Mouse (Mus musculus): Measurements from ENCODE around the gene Timd2.
"Not testable (repeated sequence)": the region's sequence is repeated elsewhere in the genome, so short reads cannot be mapped to it uniquely, and the experiment has no call there.

Timd2 gene

DNA sequence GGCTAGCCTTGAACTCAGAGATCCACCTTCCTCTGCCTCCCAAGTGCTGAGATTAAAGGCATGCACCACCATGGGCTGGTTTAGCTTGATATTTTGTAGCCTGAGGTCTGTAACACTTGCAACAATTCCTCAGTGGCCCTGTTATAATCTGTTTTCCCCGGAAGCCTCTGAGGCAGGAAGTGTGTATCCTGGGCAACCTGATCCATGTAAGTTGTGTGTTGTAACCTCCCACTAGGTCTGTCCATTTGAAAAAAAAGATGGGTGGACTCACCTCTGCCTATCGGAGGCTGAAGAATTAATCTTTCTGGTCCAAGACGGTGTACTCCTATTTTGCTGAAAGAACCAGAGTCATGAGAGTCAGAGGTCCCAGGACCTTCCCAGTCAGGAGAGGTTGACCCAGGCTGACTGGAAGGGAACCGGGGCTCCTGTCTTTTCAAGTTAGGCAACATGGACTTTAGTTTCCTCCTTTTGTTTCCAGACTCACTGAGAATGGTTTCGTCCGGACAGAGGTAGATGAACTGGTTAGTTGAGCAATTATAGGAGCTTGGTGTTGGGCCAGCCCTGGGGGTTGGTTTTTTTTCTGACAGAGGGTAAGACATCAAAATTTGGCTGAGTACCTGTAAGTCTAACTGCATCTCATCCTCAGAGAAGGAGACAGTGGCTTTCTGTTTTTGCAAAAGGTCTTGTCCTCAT is at the start of gene Timd2:
Gene Timd2, minus strand, starts transcription at position 398 of the 693 bp plus-strand sequence.
- in situ Hi-C loops (cut with MseI, MboI), result no loop called here

DNA sequence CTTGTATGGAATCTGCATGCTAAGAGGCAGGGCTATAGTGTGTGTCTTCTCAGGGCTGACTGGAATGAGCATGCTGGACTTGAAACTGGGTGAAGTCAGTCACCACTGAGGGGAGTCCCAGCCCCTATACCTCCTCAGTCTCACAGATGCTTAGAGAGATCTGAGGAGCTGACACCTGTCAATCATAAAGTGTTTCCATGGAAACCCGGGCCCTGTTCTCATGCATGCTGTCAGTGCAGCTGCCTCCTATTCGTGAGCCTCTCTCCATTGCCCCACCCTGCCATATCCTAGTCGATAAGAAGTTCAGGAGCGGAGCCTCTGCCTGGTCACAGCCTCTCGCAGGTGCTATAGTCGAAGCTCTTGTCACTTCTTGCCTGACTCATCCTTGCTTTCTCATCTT is 48.9 kb upstream of the Timd2 start:
- in situ Hi-C loops (cut with MseI, MboI), result not testable (repeated sequence)

DNA sequence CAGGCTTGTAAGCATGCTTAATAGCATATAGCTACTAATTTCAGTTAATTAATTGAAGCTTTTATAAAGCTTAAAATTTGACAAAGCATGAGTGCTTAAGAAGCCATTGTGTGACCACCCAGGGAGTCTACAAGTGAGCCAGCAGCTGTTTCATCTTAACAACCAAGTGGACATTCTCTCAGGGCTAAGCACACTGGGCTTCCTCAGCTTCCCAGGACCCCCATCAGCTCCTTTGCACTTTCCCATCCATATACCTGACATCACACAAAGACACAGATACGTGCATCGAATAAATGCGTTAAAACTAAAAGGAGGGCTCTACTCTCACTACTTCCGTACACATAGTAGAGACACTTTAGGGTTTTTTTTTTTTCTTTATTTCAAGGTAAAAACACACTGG is 47.8 kb upstream of the Timd2 start:
- in situ Hi-C loops (cut with MseI, MboI), result no loop called here

DNA sequence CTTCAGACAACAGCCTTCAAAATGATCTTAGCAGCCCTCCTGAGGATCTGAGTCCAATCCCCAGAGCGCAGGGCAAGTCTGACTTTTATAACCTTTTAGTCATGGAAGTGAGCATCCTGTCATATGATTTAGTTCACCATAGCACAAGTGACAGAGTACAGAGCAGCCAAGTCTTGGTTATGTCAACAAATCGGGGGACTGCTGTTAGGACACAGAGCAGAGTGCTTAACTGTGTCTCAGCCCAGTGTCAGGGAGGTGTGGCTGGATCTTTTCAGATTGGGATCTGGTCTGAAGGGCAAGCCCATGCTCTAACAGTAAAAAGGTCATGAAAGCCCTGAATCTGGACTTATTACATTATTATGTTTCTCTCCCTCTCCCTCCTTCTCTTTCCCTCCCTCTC is 46.8 kb upstream of the Timd2 start:
- in situ Hi-C loops (cut with MseI, MboI), result no loop called here

DNA sequence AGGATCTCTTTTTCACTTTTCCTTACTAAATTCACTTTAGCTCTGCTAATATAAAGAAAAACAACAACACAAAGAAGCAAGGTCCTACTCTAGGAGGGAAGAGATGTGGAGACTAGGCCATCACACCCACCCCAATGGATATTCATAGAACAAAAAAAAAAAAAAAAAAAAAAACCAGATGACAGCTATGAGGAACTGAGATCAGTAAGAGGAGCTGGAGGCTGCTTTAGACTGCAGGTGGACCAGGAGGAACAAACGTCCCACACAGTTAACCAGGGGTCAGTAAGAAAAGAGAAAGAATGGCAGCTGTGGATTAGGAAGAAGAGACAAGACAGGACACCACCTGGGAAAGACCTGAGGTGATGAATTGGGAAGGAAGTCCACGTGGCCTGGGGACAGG is 41.1 kb upstream of the Timd2 start:
- in situ Hi-C loops (cut with MseI, MboI), result no loop called here

DNA sequence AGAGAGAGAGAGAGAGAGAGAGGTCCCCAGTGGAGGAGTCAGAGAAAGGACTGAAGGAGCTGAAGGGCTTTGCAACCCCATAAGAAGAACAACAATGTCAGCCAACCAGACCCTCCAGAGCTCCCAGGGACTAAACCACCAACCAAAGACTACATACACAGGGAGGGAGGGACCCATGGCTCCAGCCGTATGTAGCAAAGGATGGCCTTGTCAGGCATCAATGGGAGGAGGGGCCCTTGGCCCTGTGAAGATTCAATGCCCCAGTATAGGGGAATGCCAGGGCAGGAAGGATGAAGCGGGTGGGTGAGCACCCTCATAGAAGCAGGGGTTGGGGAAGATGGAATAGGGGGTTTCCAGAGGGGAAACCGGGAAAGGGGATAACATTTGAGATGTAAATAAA is 34.9 kb upstream of the Timd2 start:
- in situ Hi-C loops (cut with MseI, MboI), result no loop called here

DNA sequence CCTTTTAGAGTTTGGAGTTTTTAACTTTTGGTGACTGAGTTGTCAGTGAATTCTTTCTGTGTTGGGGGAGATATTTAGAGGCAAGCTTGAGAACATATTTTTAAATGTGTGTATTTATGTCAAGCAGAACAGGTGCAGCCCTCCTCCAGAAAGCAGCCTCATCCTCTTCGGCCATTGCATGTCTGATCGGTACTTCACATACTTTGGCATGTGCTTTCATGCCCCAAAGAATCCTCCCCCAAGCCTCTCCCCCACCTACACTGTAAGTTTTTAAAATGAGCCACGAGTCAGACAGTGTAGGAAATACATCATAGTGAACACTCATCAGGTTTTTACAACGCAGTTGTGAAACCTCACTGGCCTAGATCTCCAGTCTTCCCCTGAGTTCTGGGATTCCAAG is 34.0 kb upstream of the Timd2 start:
- in situ Hi-C loops (cut with MseI, MboI), result no loop called here

DNA sequence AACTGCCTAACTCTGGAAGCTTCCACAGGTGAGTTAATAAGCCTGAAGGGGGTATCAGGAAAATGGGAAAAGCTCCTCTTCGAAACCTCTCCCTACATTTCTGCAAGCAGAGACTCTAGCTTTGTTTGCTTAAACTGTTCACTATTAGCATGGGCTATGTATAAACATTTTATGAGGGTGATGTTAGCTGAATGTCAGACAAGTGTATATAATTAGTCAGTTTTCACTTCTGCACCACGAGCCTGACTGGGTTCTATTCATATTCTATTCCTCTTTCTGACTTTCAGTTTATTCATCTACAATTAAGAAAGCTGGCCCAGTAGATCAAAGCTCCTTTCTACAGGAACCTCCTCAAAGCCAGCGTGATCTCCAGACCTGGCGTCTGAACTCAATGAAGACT is 32.6 kb upstream of the Timd2 start:
- in situ Hi-C loops (cut with MseI, MboI), result no loop called here

DNA sequence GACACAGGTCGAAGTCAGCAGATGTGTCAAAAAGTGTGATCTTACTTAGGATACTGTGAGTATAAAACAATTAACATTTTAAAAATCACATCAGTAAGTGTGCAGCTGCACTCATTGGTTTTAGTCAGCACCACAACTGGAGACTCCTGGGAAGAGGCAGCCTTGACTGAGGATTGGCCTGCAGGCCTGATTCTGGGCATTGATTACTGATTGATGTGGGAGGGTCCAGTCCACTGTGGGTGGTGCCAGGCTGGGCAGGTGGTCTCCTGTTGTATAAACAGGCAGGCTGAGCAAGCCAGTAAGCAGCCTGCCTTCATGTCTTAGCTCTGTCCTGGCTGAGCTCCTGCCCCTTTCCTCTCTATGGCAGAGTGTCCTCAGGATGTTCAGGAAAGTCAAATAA is 28.2 kb upstream of the Timd2 start, which contains the start of gene Havcr1:
Gene Havcr1, plus strand, starts transcription at position 5 of the 400 bp plus-strand sequence.
- in situ Hi-C loops (cut with MseI, MboI), result not testable (repeated sequence)

DNA sequence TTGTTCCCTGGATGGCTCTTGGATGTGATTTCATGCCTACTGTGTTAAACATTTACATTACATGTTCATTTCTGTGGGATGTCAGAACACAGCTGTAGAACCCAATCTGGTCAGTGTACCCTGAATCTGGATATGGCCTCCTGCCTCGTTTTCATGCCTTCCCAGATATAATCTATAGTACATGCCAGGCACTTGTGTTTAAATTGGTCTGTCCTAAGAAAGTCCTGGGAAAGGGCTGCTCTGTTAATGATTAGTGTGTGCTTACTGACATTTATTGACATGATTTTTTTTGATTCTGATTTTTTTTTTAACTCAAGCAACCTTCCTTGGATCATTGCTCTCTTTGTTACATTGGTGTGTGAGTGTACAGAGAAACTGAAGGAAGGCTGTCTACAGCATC is 27.8 kb upstream of the Timd2 start:
- in situ Hi-C loops (cut with MseI, MboI), result no loop called here

DNA sequence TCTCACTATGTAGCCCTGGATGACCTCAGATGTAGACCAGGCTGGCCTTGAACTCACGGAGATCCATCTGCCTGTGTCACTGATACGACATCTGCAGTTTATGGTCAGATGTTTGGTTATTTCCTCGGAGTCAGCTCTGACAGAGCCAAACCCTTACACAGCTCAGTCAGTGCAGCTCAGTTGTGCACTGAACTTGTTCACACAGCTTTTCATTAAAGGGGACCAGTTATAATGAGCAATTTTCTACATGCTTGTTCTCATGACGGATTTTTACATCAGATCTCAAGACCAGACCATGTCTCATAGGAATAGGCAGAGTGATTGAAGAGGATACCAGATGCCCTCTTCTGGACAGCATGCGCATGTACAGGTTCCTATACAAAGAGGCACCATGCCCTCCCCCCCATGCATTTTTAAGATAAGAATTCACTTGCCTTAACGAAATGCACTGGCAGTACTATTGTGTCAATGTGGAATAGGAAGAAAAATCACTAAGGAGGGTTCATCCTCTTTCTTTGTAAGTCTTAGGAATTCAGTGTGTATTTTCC is 26.5 kb upstream of the Timd2 start:
- in situ Hi-C loops (cut with MseI, MboI), result no loop called here

DNA sequence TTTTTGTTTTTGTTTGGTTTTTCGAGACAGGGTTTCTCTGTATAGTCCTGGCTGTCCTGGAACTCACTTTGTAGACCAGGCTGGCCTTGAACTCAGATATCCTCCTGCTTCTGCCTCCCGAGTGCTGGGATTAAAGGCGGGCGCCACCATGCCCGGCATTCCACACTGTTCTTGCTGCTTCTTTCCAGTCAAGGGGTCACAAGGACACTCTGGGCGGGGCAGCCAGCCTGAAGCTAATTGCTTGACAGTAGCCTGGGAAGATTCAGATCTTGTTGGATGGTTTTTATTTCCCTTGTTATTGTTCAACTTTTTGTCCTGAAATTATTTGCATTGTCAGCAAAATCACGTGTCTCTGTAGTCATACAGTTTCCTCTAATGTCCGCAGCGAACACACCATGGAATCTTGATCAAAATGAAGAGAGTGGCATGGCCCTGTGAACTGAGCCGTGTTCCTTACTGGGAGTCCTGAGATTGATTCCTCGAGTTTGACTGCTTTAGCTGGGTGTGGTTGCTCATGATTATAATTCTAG is 24.7 kb upstream of the Timd2 start:
- in situ Hi-C loops (cut with MseI, MboI), result no loop called here

DNA sequence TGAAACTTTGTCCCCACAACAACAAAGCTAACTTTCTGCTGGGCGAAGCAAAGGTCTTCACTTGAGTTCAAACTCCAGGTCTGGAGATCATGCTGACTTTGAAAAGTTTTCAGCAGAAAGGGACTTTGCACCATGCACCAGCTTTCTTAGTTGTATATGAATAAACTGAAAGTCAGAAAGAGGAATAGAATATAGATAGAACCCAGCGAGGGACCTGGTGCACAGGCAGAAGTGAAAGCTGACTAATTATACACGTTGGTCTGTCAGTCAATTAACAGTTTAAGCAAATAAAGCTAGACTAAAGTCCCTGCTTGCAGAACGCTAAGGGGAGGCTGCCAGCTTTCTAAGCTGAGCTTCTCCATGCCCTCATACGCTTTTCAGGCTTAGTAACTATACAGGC is 8.0 kb downstream of the Timd2 start:
- in situ Hi-C loops (cut with MseI, MboI), result no loop called here

DNA sequence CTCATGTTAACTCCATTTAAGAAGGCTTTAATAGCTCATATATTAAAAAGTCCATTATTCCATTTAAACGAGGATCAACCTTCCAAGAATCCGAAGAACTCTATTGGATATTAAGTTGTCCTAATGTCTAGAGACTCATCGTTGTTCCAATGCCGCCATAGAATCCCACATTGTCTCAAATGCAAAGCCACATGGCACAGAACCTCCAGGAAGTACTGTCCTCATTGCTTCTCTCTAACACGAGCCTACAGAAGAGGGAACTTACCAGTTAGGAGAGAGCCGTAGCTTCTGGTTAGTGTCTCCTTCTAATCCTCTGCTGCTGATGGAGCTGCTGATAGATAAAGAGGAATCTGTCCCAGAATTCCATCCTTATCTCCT is 8.6 kb downstream of the Timd2 start:
- in situ Hi-C loops (cut with MseI, MboI), result no loop called here

DNA sequence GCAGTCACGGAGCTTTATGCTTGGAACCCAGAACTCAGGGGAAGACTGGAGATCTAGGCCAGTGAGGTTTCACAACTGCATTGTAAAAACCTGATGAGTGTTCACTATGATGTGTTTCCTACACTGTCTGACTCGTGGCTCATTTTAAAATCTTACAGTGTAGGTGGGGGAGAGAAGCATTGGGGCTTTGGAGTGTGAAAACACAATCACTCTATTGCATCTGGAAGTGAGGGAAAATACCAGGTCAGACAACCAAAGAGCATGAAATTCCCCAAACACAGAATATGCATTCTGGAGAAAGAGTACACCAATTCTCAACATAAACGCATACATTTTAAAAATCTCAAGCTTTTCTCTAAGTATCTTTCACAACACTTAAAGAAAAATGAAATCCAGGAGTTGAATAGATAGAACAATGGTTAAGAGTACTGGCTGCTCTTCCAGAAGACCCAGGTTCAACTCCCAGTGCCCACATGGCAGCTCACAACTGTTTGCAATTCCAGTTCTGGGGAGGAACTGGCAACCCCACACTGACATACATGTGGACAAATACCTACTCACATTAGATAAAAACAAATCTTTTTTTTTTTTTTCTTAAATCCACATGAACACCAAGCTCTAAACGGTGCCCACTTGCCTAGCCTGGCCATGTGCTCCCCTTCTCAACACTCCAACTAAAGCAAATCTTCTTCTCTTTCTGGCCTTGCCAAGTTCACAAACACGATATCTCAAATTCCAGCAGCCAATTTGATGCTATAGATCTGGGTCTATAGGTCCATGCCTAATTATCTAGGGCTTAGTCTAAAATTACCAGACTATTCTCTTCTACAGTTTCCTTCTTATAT is 9.2 kb downstream of the Timd2 start:
- in situ Hi-C loops (cut with MseI, MboI), result no loop called here

DNA sequence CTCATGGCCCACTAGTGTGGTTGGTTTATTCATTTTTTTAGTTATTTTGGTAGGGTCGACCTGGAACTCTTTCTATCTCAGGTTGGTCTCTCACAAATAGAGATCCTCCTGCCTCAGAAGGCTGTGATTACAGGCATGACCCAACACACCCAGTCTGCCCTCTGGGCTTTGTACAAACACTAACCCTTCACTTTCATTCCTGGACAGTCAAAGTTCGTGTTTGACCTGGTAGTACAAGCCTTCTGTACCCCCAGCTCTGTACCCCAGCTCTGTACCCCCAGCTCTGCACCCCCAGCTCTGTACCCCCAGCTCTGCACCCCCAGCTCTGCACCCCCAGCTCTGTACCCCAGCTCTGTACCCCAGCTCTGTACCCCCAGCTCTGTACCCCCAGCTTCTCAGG is 11.0 kb downstream of the Timd2 start:
- in situ Hi-C loops (cut with MseI, MboI), result not testable (repeated sequence)

DNA sequence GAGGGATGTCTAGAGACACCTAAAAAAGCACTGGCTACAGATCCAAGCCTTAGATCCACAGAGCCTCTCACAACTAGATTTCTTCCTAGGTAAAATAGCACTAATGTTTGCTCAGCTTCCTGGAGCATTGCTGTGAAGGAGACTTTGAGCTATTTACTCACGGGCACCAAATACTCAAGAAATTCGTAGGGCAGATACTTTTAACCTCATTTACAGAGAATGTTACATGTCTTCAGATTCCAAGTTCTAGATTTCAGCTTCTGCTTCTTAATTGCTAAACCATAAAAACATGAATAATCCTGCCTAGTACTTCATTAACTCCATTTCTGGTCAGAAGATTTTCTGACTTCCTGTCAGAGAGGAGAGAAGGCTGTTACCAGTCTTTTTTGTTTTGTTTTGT is 16.7 kb downstream of the Timd2 start:
- in situ Hi-C loops (cut with MseI, MboI), result no loop called here

DNA sequence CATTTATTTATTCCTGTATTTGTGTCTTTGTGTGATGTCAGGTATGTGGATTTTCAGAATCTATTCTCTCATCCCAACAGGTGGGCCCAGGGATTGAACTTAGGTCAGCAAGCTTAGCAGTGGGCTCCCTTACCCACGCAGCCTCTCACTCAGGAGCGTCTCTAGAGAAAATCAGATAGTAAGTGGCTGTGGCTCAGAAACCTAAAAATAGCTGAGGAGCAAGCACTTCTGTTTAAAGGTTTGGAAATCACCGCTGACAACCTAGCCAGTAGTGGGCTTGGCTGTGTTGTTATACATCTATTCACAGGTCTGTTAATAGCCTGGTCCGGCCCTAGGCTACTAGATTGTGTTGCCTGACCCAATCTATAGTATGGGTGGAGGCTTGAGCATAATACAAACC is 23.1 kb downstream of the Timd2 start:
- in situ Hi-C loops (cut with MseI, MboI), result no loop called here

DNA sequence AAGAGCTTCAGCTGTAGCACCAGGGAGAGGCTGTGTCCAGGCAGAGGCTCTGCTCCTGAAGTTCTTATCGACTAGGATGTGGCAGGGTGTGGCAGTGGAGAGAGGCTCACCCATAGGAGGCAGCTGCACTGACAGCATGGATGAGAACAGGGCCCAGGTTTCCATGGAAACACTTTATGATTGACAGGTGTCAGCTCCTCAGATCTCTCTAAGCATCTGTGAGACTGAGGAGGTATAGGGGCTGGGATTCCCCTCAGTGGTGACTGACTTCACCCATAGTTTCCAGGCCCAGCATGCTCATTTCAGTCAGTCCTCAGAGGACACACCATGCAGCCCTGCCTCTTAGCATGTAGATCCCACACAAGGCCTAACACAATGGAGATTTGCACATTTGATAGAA is 24.0 kb downstream of the Timd2 start:
- in situ Hi-C loops (cut with MseI, MboI), result no loop called here

DNA sequence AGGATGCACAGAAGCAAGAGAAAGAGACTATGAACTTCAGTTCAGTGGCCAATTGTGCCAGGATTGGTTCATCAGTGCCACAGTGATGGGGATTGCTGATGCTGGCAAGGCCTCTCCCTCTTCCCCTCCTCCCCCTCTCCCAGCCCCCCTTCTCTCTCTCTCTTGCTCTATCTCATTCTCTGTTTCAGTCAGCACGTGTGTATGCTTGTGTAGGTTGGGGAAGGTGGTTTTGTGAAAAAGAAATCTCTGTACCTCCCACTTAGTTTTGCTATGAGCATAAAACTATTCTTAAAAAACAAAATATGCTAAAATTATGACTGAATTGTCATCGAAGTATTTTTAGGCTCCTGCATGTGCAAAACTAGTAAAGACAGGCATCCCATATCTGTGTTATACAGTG is 38.9 kb downstream of the Timd2 start:
- in situ Hi-C loops (cut with MseI, MboI), result no loop called here

DNA sequence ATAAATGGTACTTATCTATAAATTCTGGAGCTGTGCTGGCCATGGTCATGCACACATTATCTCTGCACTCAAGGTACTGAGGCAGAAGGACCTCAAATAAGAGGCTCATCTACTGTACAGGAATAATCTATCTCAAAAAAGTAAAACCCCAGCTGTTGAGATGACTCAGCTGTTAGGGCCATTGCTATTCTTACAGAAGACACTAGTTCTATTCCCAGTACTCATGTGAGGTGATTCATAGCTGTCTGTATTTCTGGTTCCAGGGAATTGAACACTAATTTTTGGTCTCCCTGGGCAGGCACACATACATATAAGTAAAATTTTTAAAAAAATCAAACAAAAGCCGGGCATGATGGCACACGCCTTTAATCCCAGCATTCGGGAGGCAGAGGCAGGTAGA is 39.8 kb downstream of the Timd2 start:
- in situ Hi-C loops (cut with MseI, MboI), result no loop called here

DNA sequence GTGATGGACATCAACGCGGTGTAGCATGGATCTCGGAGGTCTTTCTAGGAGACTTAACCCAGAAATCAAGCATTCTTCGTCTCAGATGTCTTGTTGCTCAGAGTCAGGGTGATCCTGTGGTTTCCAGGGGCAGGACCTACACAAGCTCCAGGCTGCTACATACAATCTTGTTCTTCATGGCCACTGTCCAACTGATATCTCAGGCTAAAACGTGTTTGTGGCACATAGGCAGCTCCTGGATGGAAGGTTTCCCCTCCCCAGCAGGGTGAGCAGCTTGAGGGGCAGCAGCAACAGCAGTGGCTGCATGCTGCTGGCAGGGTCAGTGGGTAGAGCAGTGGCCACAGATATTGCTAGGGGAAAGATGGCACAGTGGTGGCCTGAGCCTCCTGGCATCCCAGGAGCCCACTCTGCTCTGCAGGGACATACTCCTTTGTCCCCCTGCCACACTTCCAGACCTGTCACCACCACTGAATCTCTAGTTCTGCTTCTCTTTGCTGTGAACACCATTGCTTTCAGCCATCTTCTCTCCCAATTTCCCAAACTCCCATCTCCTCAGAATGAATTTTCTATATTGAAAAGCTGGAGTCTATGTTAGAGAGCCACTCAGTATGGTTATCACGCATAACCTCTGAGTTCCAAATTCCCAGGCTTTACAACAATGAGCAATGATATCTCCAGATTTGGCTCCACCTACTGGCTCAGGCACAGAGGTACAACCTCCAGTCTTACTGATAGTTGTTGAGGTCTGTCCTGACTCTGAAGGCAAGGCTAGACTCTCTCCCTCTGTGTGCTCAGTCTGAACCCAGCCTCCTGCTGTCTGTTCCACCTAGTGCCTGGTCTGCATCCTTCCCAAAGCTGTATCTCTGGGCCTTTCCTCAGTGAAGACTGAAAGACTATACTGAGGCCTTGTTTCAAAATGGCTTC is 41.0 kb downstream of the Timd2 start:
- in situ Hi-C loops (cut with MseI, MboI), result no loop called here

All from mouse trophoblast stem cell (cell line).